Mouse (Mus musculus): ENCODE results near the gene Vmn1r27. TPM values are rescaled to one million over a fixed set of nuclear protein-coding genes. Genes with fewer than 3 reads are reported as not detected.

Vmn1r27 gene
- not detected in 2 replicates for polyA plus RNA-seq (2012; rRNA removed)

GRCm38 (mm10) chr6:58218721-58219120 lies at the start of gene Vmn1r27:
TSS of gene Vmn1r27 (minus strand) at chr6:58218821.

GRCm38 (mm10) chr6:58261737-58262136 lies 43.1 kb upstream of the Vmn1r27 start, which contains the start of gene Vmn1r28:
TSS of gene Vmn1r28 (plus strand) at chr6:58262037.

Other genes with a start within 250 kb of the Vmn1r27 start
- gene Vmn1r25, start 238.0 kb downstream of the Vmn1r27 start, polyA plus RNA-seq (2012; rRNA removed) = not detected in 2 replicates
- not detected in 2 replicates for gene Vmn1r26, start 203.7 kb downstream of the Vmn1r27 start, polyA plus RNA-seq (2012; rRNA removed)
- not detected in 2 replicates for gene Vmn1r28, start 43.2 kb upstream of the Vmn1r27 start, polyA plus RNA-seq (2012; rRNA removed)
- gene Vmn1r29, start 82.7 kb upstream of the Vmn1r27 start, polyA plus RNA-seq (2012; rRNA removed) = not detected in 2 replicates
- gene Vmn1r30, start 224.6 kb upstream of the Vmn1r27 start, polyA plus RNA-seq (2012; rRNA removed) = not detected in 2 replicates